Mouse (Mus musculus) cerebellum, adult 2 months (tissue): ENCODE results near the gene Cpxcr1. TPM values are rescaled to one million over a fixed set of nuclear protein-coding genes. Genes with fewer than 3 reads are reported as not detected.

Experiments
- DNase-seq, 2 experiments: peaks; one replicate each; pipeline ENCODE4 v3.0.0; 2021
- H3K27ac ChIP-seq: fragments of 200-500 bp; 2 replicates; pipeline ENCODE4 v1.5.1; 2012; ENCODE audit warnings: low read length, control low read depth, inconsistent platforms; ENCODE audit not compliant: insufficient read depth
- H3K27me3 ChIP-seq: fragments of 200-500 bp; 2 replicates; pipeline ENCODE4 v1.6.1; 2012; ENCODE audit warnings: inconsistent platforms, mild to moderate bottlenecking, low read length, moderate library complexity; ENCODE audit not compliant: control insufficient read depth, insufficient read depth
- H3K4me1 ChIP-seq: fragments of 200-500 bp; 2 replicates; pipeline ENCODE4 v1.6.1; 2011; ENCODE audit warnings: low read length; ENCODE audit not compliant: control insufficient read depth, insufficient read depth
- H3K4me3 ChIP-seq: fragments of 200-500 bp; replicated peaks from 2 replicates; pipeline ENCODE3; 2011; ENCODE audit warnings: mild to moderate bottlenecking, low read depth, low read length, control low read depth; ENCODE audit not compliant: insufficient read depth
- CTCF ChIP-seq: fragments of 200-500 bp; IDR thresholded peaks from 2 replicates; pipeline ENCODE4 v1.5.1; 2011; ENCODE audit warnings: low read depth, mild to moderate bottlenecking, control low read depth, low read length, moderate library complexity, borderline replicate concordance; ENCODE audit not compliant: insufficient read depth
- POLR2A ChIP-seq: fragments of 200-500 bp; IDR thresholded peaks from 2 replicates; pipeline ENCODE4 v1.6.1; 2011; ENCODE audit warnings: low read length, control low read depth, borderline replicate concordance; ENCODE audit not compliant: insufficient read depth
- polyA plus RNA-seq: library from polyadenylated mRNA; depleted of rRNA; stranded (reverse); fragments of >200 nt; gene quantifications from 2 replicates; pipeline ENCODE4 v1.2.3, GENCODE M21; 2012; rRNA removed

Gene Cpxcr1
- not detected in 2 replicates for polyA plus RNA-seq

- TF ChIP-seq CTCF (no peak), POLR2A (no peak)
- no peak within 1 kb of the TSS for H3K27ac ChIP-seq
- no peak within 1 kb of the TSS for H3K4me3 ChIP-seq
- H3K4me1 ChIP-seq: no peaks in the 10 kb centered on the region
- DNase-seq: no peak
- H3K27me3 ChIP-seq: no peaks in the 10 kb centered on the region
Measured at GRCm38 (mm10) chrX:116448644-116449043, at the start of gene Cpxcr1. Cpxcr1 (plus strand) TSS chrX:116448944.

Other genes with a start within 250 kb of the Cpxcr1 start
- not detected in 2 replicates for gene H2afb2, start 232.2 kb downstream of the Cpxcr1 start, polyA plus RNA-seq